Mouse (Mus musculus) MEL (cell line): Measurements from ENCODE around the gene A030005K14Rik. TPM values are rescaled to one million over a fixed set of nuclear protein-coding genes. Genes with fewer than 3 reads are reported as not detected.

Experiments used
- DNase-seq: peaks from one replicate; pipeline ENCODE4 v3.0.0; 2011; ENCODE audit warnings: low read depth, low spot score
- H3K27ac ChIP-seq: 2 replicates; pipeline ENCODE4 v1.5.1; 2012; ENCODE audit warnings: low read depth, mild to moderate bottlenecking, control low read depth, low read length, moderate library complexity; ENCODE audit not compliant: control insufficient read depth
- H3K27me3 ChIP-seq, 2 experiments: fragments of 150-350 bp in 1 of 2; sonication (generic) in 1 of 2; 2 replicates each; pipeline ENCODE4 v1.6.1; 2012; ENCODE audit warnings: low read length in 2 of 2, mild to moderate bottlenecking in 2 of 2, improper control_type of control experiment in 1 of 2, moderate library complexity in 1 of 2; ENCODE audit not compliant: insufficient read depth in 2 of 2, control insufficient read depth in 1 of 2
- H3K36me3 ChIP-seq, 2 experiments: 2 replicates each; pipeline ENCODE4 v1.6.1; 2012 to 2014; ENCODE audit warnings: low read length in 2 of 2, improper control_type of control experiment in 1 of 2, inconsistent platforms in 1 of 2, mild to moderate bottlenecking in 1 of 2; ENCODE audit not compliant: insufficient read depth in 2 of 2, control insufficient read depth in 1 of 2
- H3K4me1 ChIP-seq, 2 experiments: fragments of 150-350 bp in 1 of 2; sonication (generic) in 1 of 2; 2 replicates each; pipeline ENCODE4 v1.6.1; 2012; ENCODE audit warnings: low read length in 2 of 2, improper control_type of control experiment in 1 of 2, mild to moderate bottlenecking in 1 of 2; ENCODE audit not compliant: insufficient read depth in 2 of 2, control insufficient read depth in 1 of 2
- H3K4me3 ChIP-seq, 2 experiments: fragments of 150-350 bp in 1 of 2; sonication (generic) in 1 of 2; 2 replicates each; pipeline ENCODE4 v1.5.1; 2012; ENCODE audit warnings: low read depth in 2 of 2, low read length in 2 of 2, mild to moderate bottlenecking in 2 of 2, moderate library complexity in 2 of 2, control low read depth in 1 of 2, improper control_type of control experiment in 1 of 2; ENCODE audit not compliant: control insufficient read depth in 1 of 2, insufficient read depth in 1 of 2
- H3K79me2 ChIP-seq: 2 replicates; pipeline ENCODE4 v1.6.1; 2012; ENCODE audit warnings: mild to moderate bottlenecking, low read length, moderate library complexity; ENCODE audit not compliant: control insufficient read depth, poor library complexity, insufficient read depth
- H3K9ac ChIP-seq: 2 replicates; pipeline ENCODE4 v1.6.1; 2012; ENCODE audit warnings: low read depth, mild to moderate bottlenecking, control low read depth, low read length, moderate library complexity; ENCODE audit not compliant: control insufficient read depth, poor library complexity, severe bottlenecking
- H3K9me3 ChIP-seq: fragments of 150-350 bp; sonication (generic); replicated peaks from 2 replicates; pipeline ENCODE4 v1.6.1; 2012; ENCODE audit warnings: mild to moderate bottlenecking, low read length, improper control_type of control experiment, moderate library complexity; ENCODE audit not compliant: insufficient read depth
- CHD1 ChIP-seq: IDR thresholded peaks from 2 replicates; pipeline ENCODE4 v1.6.1; 2012; ENCODE audit warnings: low read depth, mild to moderate bottlenecking, inconsistent platforms, low read length, improper control_type of control experiment
- CTCF ChIP-seq, 3 experiments: IDR thresholded peaks in 2 of 3; conservative IDR thresholded peaks in 1 of 3; 2 replicates each; pipeline ENCODE4 v1.5.1; 2011 to 2012; ENCODE audit warnings: low read length in 3 of 3, low read depth in 2 of 3, mild to moderate bottlenecking in 2 of 3, improper control_type of control experiment in 1 of 3, inconsistent platforms in 1 of 3, mixed read lengths in 1 of 3, moderate library complexity in 1 of 3; ENCODE audit not compliant: control insufficient read depth in 1 of 3, insufficient read depth in 1 of 3, poor library complexity in 1 of 3, severe bottlenecking in 1 of 3
- E2F4 ChIP-seq: IDR thresholded peaks from 2 replicates; pipeline ENCODE4 v1.6.1; 2011; ENCODE audit warnings: low read depth, low read length, improper control_type of control experiment, borderline replicate concordance
- EP300 ChIP-seq, 2 experiments: IDR thresholded peaks; 2 replicates each; pipeline ENCODE4 v1.6.1; 2011; ENCODE audit warnings: improper control_type of control experiment in 2 of 2, low read length in 2 of 2, low read depth in 1 of 2, mild to moderate bottlenecking in 1 of 2
- ETS1 ChIP-seq: IDR thresholded peaks from 2 replicates; pipeline ENCODE4 v1.6.1; 2012; ENCODE audit warnings: low read depth, mild to moderate bottlenecking, inconsistent platforms, low read length, improper control_type of control experiment, moderate library complexity
- GABPA ChIP-seq: IDR thresholded peaks from 2 replicates; pipeline ENCODE4 v1.6.1; 2012; ENCODE audit warnings: low read depth, mild to moderate bottlenecking, inconsistent platforms, low read length, improper control_type of control experiment, moderate library complexity
- JUND ChIP-seq: IDR thresholded peaks from 2 replicates; pipeline ENCODE4 v1.6.1; 2011; ENCODE audit warnings: low read depth, mild to moderate bottlenecking, improper control_type of control experiment, low read length
- KAT2A ChIP-seq: conservative IDR thresholded peaks from 2 replicates; pipeline ENCODE4 v1.6.1; 2012; ENCODE audit warnings: low read depth, low read length, improper control_type of control experiment, inconsistent platforms
- MAFK ChIP-seq: IDR thresholded peaks from 2 replicates; pipeline ENCODE4 v1.6.1; 2011; ENCODE audit warnings: low read depth, mild to moderate bottlenecking, low read length, improper control_type of control experiment, borderline replicate concordance
- MAZ ChIP-seq: IDR thresholded peaks from 2 replicates; pipeline ENCODE4 v1.6.1; 2012; ENCODE audit warnings: low read depth, mild to moderate bottlenecking, inconsistent platforms, low read length, improper control_type of control experiment
- MYB ChIP-seq: IDR thresholded peaks from 2 replicates; pipeline ENCODE4 v1.6.1; 2011; ENCODE audit warnings: mild to moderate bottlenecking, low read depth, low read length, improper control_type of control experiment
- MYC ChIP-seq: IDR thresholded peaks from 2 replicates; pipeline ENCODE4 v1.6.1; 2011; ENCODE audit warnings: low read depth, mild to moderate bottlenecking, low read length, improper control_type of control experiment, moderate library complexity
- POLR2A ChIP-seq, 2 experiments: IDR thresholded peaks; 2 replicates each; pipeline ENCODE4 v1.6.1; 2011 to 2012; ENCODE audit warnings: low read length in 2 of 2, mild to moderate bottlenecking in 2 of 2, control low read depth in 1 of 2, improper control_type of control experiment in 1 of 2, low read depth in 1 of 2, moderate library complexity in 1 of 2; ENCODE audit not compliant: control insufficient read depth in 1 of 2, insufficient read depth in 1 of 2, poor library complexity in 1 of 2
- POLR2AphosphoS5 ChIP-seq: IDR thresholded peaks from 2 replicates; pipeline ENCODE4 v1.6.1; 2012; ENCODE audit warnings: low read depth, borderline replicate concordance, mild to moderate bottlenecking, inconsistent platforms, low read length, moderate library complexity, mixed read lengths
- RAD21 ChIP-seq: IDR thresholded peaks from 2 replicates; pipeline ENCODE4 v1.6.1; 2011; ENCODE audit warnings: mild to moderate bottlenecking, low read depth, low read length, improper control_type of control experiment
- RCOR1 ChIP-seq: IDR thresholded peaks from 2 replicates; pipeline ENCODE4 v1.6.1; 2012; ENCODE audit warnings: low read depth, mild to moderate bottlenecking, inconsistent platforms, low read length, improper control_type of control experiment
- TBP ChIP-seq: IDR thresholded peaks from 2 replicates; pipeline ENCODE4 v1.8.0; 2011; ENCODE audit warnings: low read depth, low read length, improper control_type of control experiment
- UBTF ChIP-seq: IDR thresholded peaks from 2 replicates; pipeline ENCODE4 v1.6.1; 2012; ENCODE audit warnings: low read depth, mild to moderate bottlenecking, inconsistent platforms, low read length, improper control_type of control experiment, moderate library complexity, borderline replicate concordance; ENCODE audit not compliant: insufficient read depth
- USF1 ChIP-seq: IDR thresholded peaks from 2 replicates; pipeline ENCODE4 v1.6.1; 2014; ENCODE audit warnings: low read depth, mild to moderate bottlenecking, inconsistent platforms, low read length, improper control_type of control experiment, moderate library complexity
- USF2 ChIP-seq, 2 experiments: IDR thresholded peaks; 2 replicates each; pipeline ENCODE4 v1.6.1; 2011 to 2012; ENCODE audit warnings: improper control_type of control experiment in 2 of 2, low read length in 2 of 2, borderline replicate concordance in 1 of 2, inconsistent platforms in 1 of 2, low read depth in 1 of 2, mild to moderate bottlenecking in 1 of 2; ENCODE audit not compliant: insufficient read depth in 1 of 2
- ZC3H11A ChIP-seq: IDR thresholded peaks from 2 replicates; pipeline ENCODE4 v1.6.1; 2012; ENCODE audit warnings: low read depth, mild to moderate bottlenecking, inconsistent platforms, low read length, improper control_type of control experiment
- ZKSCAN1 ChIP-seq: IDR thresholded peaks from 2 replicates; pipeline ENCODE4 v1.6.1; 2012; ENCODE audit warnings: low read depth, mild to moderate bottlenecking, inconsistent platforms, low read length, improper control_type of control experiment, moderate library complexity
- ZNF384 ChIP-seq: IDR thresholded peaks from 2 replicates; pipeline ENCODE4 v1.6.1; 2012; ENCODE audit warnings: low read depth, mild to moderate bottlenecking, inconsistent platforms, low read length, improper control_type of control experiment
- polyA plus RNA-seq, 2 experiments: library from polyadenylated mRNA; stranded (reverse) in 1 of 2; unstranded in 1 of 2; fragments of >175 nt in 1 of 2; fragments of >200 nt in 1 of 2; gene quantifications; 2 replicates each; pipeline versions ENCODE4 v1.2.1 to v1.2.4; 2012; ENCODE audit warnings: low replicate concordance in 2 of 2, low read depth in 1 of 2; ENCODE audit not compliant: insufficient read length in 2 of 2, insufficient read depth in 1 of 2, missing spikeins in 1 of 2
- total RNA-seq: library from RNA; depleted of rRNA; stranded (reverse); fragments of 300-350 nt; gene quantifications from 2 replicates; pipeline ENCODE4 v1.2.3, GENCODE M21; 2012

Gene A030005K14Rik
- total and polyA plus RNA-seq, 3 experiments = not detected

- no peak overlapping the region for H3K9ac ChIP-seq
- TF ChIP-seq JUND = no peak
- TF ChIP-seq UBTF = no peak
- TF ChIP-seq ZNF384 = no peak
- no peak for TF ChIP-seq USF1
- no peak for TF ChIP-seq POLR2AphosphoS5
- TF ChIP-seq MYB = no peak
- no peak for TF ChIP-seq MYC
- no peak for TF ChIP-seq MAZ
- TF ChIP-seq ZC3H11A = no peak
- TF ChIP-seq EP300 (IDR thresholded peaks at IDR 0.05; ENCODE audit: low read depth in 1 of 2, low read length in 2 of 2) = no peak
- TF ChIP-seq GABPA = no peak
- no peak for TF ChIP-seq USF2 (IDR thresholded peaks at IDR 0.05; ENCODE audit: borderline replicate concordance in 1 of 2, insufficient read depth in 1 of 2, low read depth in 1 of 2, low read length in 2 of 2)
- TF ChIP-seq MAFK = no peak
- TF ChIP-seq TBP = no peak
- no peak for TF ChIP-seq POLR2A (IDR thresholded peaks at IDR 0.05; ENCODE audit: control insufficient read depth in 1 of 2, insufficient read depth in 1 of 2, low read depth in 1 of 2, low read length in 2 of 2, poor library complexity in 1 of 2)
- no peak for TF ChIP-seq RCOR1
- TF ChIP-seq E2F4 = no peak
- no peak for TF ChIP-seq CTCF (IDR thresholded peaks at IDR 0.05 in 2 of 3, conservative IDR thresholded peaks at IDR 0.05 in 1 of 3; ENCODE audit: control insufficient read depth in 1 of 3, insufficient read depth in 1 of 3, low read depth in 2 of 3, low read length in 3 of 3, poor library complexity in 1 of 3, severe bottlenecking in 1 of 3)
- no peak for TF ChIP-seq ETS1
- TF ChIP-seq RAD21 = no peak
- no peaks in the 10 kb centered on the region for H3K27me3 ChIP-seq
- no peaks in the 10 kb centered on the region for H3K9me3 ChIP-seq
- no peak overlapping the region for H3K27ac ChIP-seq
- no peaks in the 10 kb centered on the region for H3K4me1 ChIP-seq
- H3K36me3 ChIP-seq = no peaks in the 10 kb centered on the region
- H3K4me3 ChIP-seq = no peak overlapping the region
- H3K79me2 ChIP-seq = no peaks in the 10 kb centered on the region
- no peak for DNase-seq
Measured at GRCm38 (mm10) chr1:83058481-83058880, 697 bp downstream of the A030005K14Rik start.

DNA sequence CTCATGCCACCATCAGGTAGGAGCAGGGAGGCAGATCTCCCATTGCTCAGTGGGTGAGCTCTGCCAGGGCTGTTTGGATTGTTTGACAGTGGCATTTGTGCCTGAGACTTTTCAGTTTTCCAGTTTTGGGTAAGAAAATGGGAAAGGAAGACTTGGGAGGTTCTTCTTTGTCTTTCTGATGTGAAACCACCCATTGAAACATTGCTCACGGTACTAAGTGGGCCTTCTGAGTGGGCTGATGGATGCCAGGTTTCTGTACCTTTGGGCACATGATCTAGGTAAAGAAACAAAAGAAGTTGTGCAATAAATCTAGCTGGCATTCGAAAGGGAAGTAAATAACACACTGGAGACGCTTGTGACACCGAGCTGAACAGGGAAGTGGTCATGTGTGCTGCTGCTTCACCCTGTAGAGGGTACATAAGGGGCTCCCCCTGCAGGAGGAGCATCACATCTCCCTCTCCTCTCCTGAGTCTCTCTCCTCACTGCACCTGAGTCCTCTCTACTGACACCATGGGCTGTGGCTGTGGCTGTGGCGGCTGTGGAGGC is 14.2 kb downstream of the A030005K14Rik start, which contains the start of gene Gm47969:
Gene Gm47969 (plus strand): TSS at position 51 of the 546 bp plus-strand sequence.
- Histone ChIP-seq H3K79me2 (no peaks in the 10 kb centered on the region), H3K4me3 (no peak within 1 kb of the TSS), H3K27ac (no peak within 1 kb of the TSS), H3K9me3 (no peaks in the 10 kb centered on the region), H3K36me3 (no peaks in the 10 kb centered on the region), H3K27me3 (no peaks in the 10 kb centered on the region), H3K4me1 (no peaks in the 10 kb centered on the region), H3K9ac (no peak within 1 kb of the TSS)
- TF ChIP-seq JUND (no peak), EP300 (IDR thresholded peaks at IDR 0.05; ENCODE audit: low read depth in 1 of 2, low read length in 2 of 2) (no peak), CHD1 (no peak), MYB (no peak), ZC3H11A (no peak), KAT2A (no peak), ZKSCAN1 (no peak)
- no peak for DNase-seq
